In the genomic region with DNA sequence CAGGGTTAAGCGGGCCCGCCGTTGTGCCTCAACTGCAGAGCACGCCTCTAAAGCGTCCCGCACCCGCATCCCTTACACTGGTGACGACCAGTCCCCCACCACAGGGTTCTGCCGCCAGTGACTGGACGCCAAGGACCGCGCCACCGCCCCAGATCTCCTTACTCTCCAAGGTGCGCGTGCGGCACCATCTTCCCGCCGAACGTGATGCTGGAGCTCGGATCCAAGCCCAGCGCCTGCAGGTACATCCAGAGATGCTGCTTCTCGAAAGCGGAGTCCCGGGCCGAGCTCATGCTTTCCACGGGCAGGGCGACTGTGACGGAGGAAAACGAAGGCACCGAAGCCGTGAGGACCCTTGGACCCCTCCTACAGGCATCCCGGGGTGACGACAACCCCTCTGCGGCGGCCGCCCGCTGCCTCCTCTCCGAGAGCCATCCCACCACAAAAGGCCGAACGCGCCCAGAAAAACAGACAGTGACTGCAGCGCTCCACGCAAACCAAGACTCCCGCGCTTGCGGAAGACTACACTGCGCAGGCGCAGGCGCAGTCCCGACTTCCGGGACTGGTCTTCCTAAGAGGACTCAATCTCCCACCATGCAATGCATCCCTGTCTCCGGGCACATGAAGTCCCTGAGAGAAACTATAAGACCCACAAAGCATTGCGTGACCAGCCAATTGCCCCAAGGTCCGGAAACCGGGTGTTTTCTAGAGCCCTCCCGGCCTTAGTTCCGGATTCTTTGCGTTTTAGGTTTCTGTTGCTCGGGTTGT, we compare ENCODE assay signal across 8 mouse cellular contexts. TPM values are rescaled to one million over a fixed set of nuclear protein-coding genes. Genes with fewer than 3 reads are reported as not detected.
DNase-seq lines count a peak whose midpoint lies in the region; ATAC-seq lines count a peak whose summit lies in the region.

A gene (minus strand): TSS at position 532 of the 765 bp plus-strand sequence.

- WGBS in heart, embryonic 10.5 days = under 1% methylated on average over 59 of the region's 59 CpGs
- WGBS in kidney, embryonic 15.5 days = under 1% methylated on average over 59 of the region's 59 CpGs

- no peaks in the 10 kb centered on the region for H3K9me3 ChIP-seq in heart, embryonic 10.5 days
- H3K9me3 ChIP-seq in kidney, embryonic 15.5 days (replicated peaks) = no peaks in the 10 kb centered on the region

- peak within 1 kb of the TSS; percentile 91 for H3K27ac ChIP-seq in heart, embryonic 10.5 days
- peak within 1 kb of the TSS; percentile 85 for H3K27ac ChIP-seq in kidney, embryonic 15.5 days

- peak within 1 kb of the TSS; percentile 88 for H3K9ac ChIP-seq in kidney, embryonic 15.5 days

- no peaks in the 10 kb centered on the region for H3K27me3 ChIP-seq in heart, embryonic 10.5 days (ENCODE audit: insufficient read depth, poor library complexity, severe bottlenecking)
- H3K27me3 ChIP-seq in kidney, embryonic 15.5 days = no peaks in the 10 kb centered on the region

- H3K4me2 ChIP-seq in kidney, embryonic 15.5 days = peak within 1 kb of the TSS; percentile 70

- H3K36me3 ChIP-seq in heart, embryonic 10.5 days = peaks cover 10% of the 10 kb centered on the region
- peaks cover 12% of the 10 kb centered on the region for H3K36me3 ChIP-seq in kidney, embryonic 15.5 days

- H3K4me1 ChIP-seq in heart, embryonic 10.5 days = no peaks in the 10 kb centered on the region
- H3K4me1 ChIP-seq in kidney, embryonic 15.5 days = peaks cover 8% of the 10 kb centered on the region

- peak; percentile 90 for DNase-seq in B cell, adult 2 months
- DNase-seq in brain, adult 2 months (ENCODE audit: low read depth, low spot score) = peak; percentile 100
- DNase-seq in heart, embryonic 10.5 days (ENCODE audit: low spot score) = peak; percentile 98
- peak; percentile 94 for DNase-seq in liver
- peak; percentile 89 to 94 for DNase-seq in spleen, postnatal 4 days (ENCODE audit: low spot score in 2 of 2)

- H3K4me3 ChIP-seq in heart, embryonic 10.5 days = peak within 1 kb of the TSS; percentile 97
- H3K4me3 ChIP-seq in kidney, embryonic 15.5 days (replicated peaks) = peak within 1 kb of the TSS; percentile 94

- peak; percentile 99 for ATAC-seq in erythroblast, adult 5-6 weeks (replicated peaks; ENCODE audit: low FRiP score, poor library complexity, severe bottlenecking)
- ATAC-seq in kidney, embryonic 15.5 days (replicated peaks; ENCODE audit: low FRiP score) = peak; percentile 100
- peak; percentile 100 for ATAC-seq in monocyte, adult 5-6 weeks (replicated peaks; ENCODE audit: insufficient number of reproducible peaks, low FRiP score, low TSS enrichment, poor library complexity, severe bottlenecking)

RNA-seq across cellular contexts. Expression of the gene that starts here (rescaled TPM):
- 6.5 and 7.9 TPM in 2 replicates for total RNA-seq in erythroblast, adult 5-6 weeks (2015; ENCODE audit: low replicate concordance)
- total RNA-seq in erythroblast, adult 5-6 weeks (2017; ENCODE audit: low replicate concordance) = 10.6 and 13.9 TPM in 2 replicates
- polyA plus RNA-seq in heart, embryonic 10.5 days (2016; fragmentation: Nextera tagmentation; extraction: Ambion mirVana) = 17.3 and 21.2 TPM in 2 replicates
- 19.3 and 20.7 TPM in 2 replicates for polyA plus RNA-seq in kidney, embryonic 15.5 days (2015; fragmentation: Nextera tagmentation; extraction: Ambion mirVana)
- total RNA-seq in monocyte, adult 5-6 weeks (2017) = 13.3 to 23.0 TPM (median 16.0 TPM) in 3 replicates

Comparison
In these comparisons a context has a peak if more than half of its experiments do, and no peak if none do; other contexts are left out.
1. Peak in every context shown above with its lines: DNase-seq, ATAC-seq, H3K4me3 ChIP-seq and H3K27ac ChIP-seq.